Mouse (Mus musculus) liver, embryonic 13.5 days (tissue): ENCODE data around the gene Epyc. TPM values are rescaled to one million over a fixed set of nuclear protein-coding genes. Genes with fewer than 3 reads are reported as not detected.

ENCODE experiments used
- ATAC-seq: fragments of 200-750 bp; cut with Nextera tagmentation; 2 replicates; pipeline ENCODE4 v1.8.0; 2017; ENCODE audit warnings: low read depth, mild to moderate bottlenecking, moderate number of reproducible peaks, moderate library complexity
- DNase-seq: peaks from one replicate; pipeline ENCODE4 v3.0.0; 2022
- H3K27ac ChIP-seq: fragments of 300-500 bp; sonication (generic); 2 replicates; pipeline ENCODE4 v1.5.1; 2015; ENCODE audit warnings: moderate library complexity, mild to moderate bottlenecking, inconsistent platforms
- H3K27me3 ChIP-seq: fragments of 300-500 bp; sonication (generic); 2 replicates; pipeline ENCODE4 v1.6.1; 2015; ENCODE audit warnings: mild to moderate bottlenecking, inconsistent platforms
- H3K36me3 ChIP-seq: fragments of 300-500 bp; sonication (generic); 2 replicates; pipeline ENCODE4 v1.6.1; 2015; ENCODE audit warnings: mild to moderate bottlenecking, inconsistent platforms
- H3K4me1 ChIP-seq: fragments of 300-500 bp; sonication (generic); replicated peaks from 2 replicates; pipeline ENCODE4 v1.6.1; 2015; ENCODE audit warnings: inconsistent platforms
- H3K4me2 ChIP-seq: fragments of 300-500 bp; sonication (generic); 2 replicates; pipeline ENCODE4 v1.6.1; 2015; ENCODE audit warnings: inconsistent platforms, mild to moderate bottlenecking, moderate library complexity
- H3K4me3 ChIP-seq: fragments of 300-500 bp; sonication (generic); replicated peaks from 2 replicates; pipeline ENCODE4 v1.5.1; 2015; ENCODE audit warnings: mild to moderate bottlenecking, inconsistent platforms
- H3K9ac ChIP-seq: fragments of 300-500 bp; sonication (generic); 2 replicates; pipeline ENCODE4 v1.6.1; 2015; ENCODE audit warnings: mild to moderate bottlenecking, inconsistent platforms
- H3K9me3 ChIP-seq: fragments of 300-500 bp; sonication (generic); replicated peaks from 2 replicates; pipeline ENCODE4 v1.6.1; 2016; ENCODE audit warnings: inconsistent platforms
- WGBS: fragments of 180-500 bp; shearing (Covaris S2); methylation state at CpG from one replicate; pipeline ENCODE4 v1.1.7; 2015; ENCODE audit not compliant: insufficient replicate concordance; 5-methylcytosine and 5-hydroxymethylcytosine counted together
- polyA plus RNA-seq: library from polyadenylated mRNA; unstranded; fragments of >200 nt; fragmentation: Nextera tagmentation; extraction: Ambion mirVana; gene quantifications from 2 replicates; pipeline ENCODE4 v1.2.1, GENCODE M21; 2015

Epyc gene
- polyA plus RNA-seq, 1 experiment from 2014 or later, result not detected

GRCm38 (mm10) chr10:97659489-97659888 lies 15.6 kb downstream of the Epyc start:
- ATAC-seq, result no peak
- Histone ChIP-seq H3K4me1 (no peaks in the 10 kb centered on the region), H3K36me3 (no peaks in the 10 kb centered on the region), H3K4me2 (no peak overlapping the region), H3K4me3 (no peak overlapping the region), H3K27ac (no peak overlapping the region), H3K27me3 (no peaks in the 10 kb centered on the region), H3K9me3 (no peaks in the 10 kb centered on the region), H3K9ac (no peak overlapping the region)
- WGBS, result 55% methylated on average over 1 of the region's 1 CpGs
- no peak for DNase-seq

- no peaks in the 10 kb centered on the region for H3K9me3 ChIP-seq
- no peak overlapping the region for H3K4me2 ChIP-seq
- no peak overlapping the region for H3K4me3 ChIP-seq
- DNase-seq (no peak), ATAC-seq (no peak)
- H3K9ac ChIP-seq, result no peak overlapping the region
- WGBS, result 50% methylated on average over 4 of the region's 4 CpGs
- H3K4me1 ChIP-seq, result no peaks in the 10 kb centered on the region
- no peaks in the 10 kb centered on the region for H3K36me3 ChIP-seq
- no peaks in the 10 kb centered on the region for H3K27me3 ChIP-seq
- H3K27ac ChIP-seq, result no peak overlapping the region
Observed at GRCm38 (mm10) chr10:97668656-97669055, 24.8 kb downstream of the Epyc start.

GRCm38 (mm10) chr10:97670202-97670601 lies 26.3 kb downstream of the Epyc start:
- Histone ChIP-seq H3K27ac (no peak overlapping the region), H3K4me2 (no peak overlapping the region), H3K36me3 (no peaks in the 10 kb centered on the region), H3K27me3 (no peaks in the 10 kb centered on the region), H3K9ac (no peak overlapping the region), H3K4me3 (no peak overlapping the region), H3K9me3 (no peaks in the 10 kb centered on the region), H3K4me1 (no peaks in the 10 kb centered on the region)
- WGBS, result 53% methylated on average over 4 of the region's 4 CpGs
- no peak for ATAC-seq
- no peak for DNase-seq

GRCm38 (mm10) chr10:97673239-97673638 lies 29.4 kb downstream of the Epyc start:
- DNase-seq (no peak), ATAC-seq (no peak)
- Histone ChIP-seq H3K9ac (no peak overlapping the region), H3K4me2 (no peak overlapping the region), H3K27ac (no peak overlapping the region), H3K4me3 (no peak overlapping the region), H3K4me1 (no peaks in the 10 kb centered on the region), H3K27me3 (no peaks in the 10 kb centered on the region), H3K9me3 (no peaks in the 10 kb centered on the region), H3K36me3 (no peaks in the 10 kb centered on the region)
- 33% methylated on average over 2 of the region's 2 CpGs for WGBS

- H3K9ac ChIP-seq, result no peak overlapping the region
- H3K4me2 ChIP-seq, result no peak overlapping the region
- H3K4me3 ChIP-seq, result no peak overlapping the region
- ATAC-seq, result no peak
- H3K4me1 ChIP-seq, result no peaks in the 10 kb centered on the region
- no peaks in the 10 kb centered on the region for H3K36me3 ChIP-seq
- H3K27me3 ChIP-seq, result no peaks in the 10 kb centered on the region
- no peaks in the 10 kb centered on the region for H3K9me3 ChIP-seq
- no peak for DNase-seq
- no peak overlapping the region for H3K27ac ChIP-seq
Observed at GRCm38 (mm10) chr10:97682981-97683380, 39.1 kb downstream of the Epyc start.

GRCm38 (mm10) chr10:97687198-97687597 lies 43.3 kb downstream of the Epyc start:
- no peak overlapping the region for H3K4me2 ChIP-seq
- H3K4me3 ChIP-seq, result no peak overlapping the region
- DNase-seq (no peak), ATAC-seq (no peak)
- H3K9me3 ChIP-seq, result no peaks in the 10 kb centered on the region
- H3K4me1 ChIP-seq, result no peaks in the 10 kb centered on the region
- H3K9ac ChIP-seq, result no peak overlapping the region
- no peaks in the 10 kb centered on the region for H3K36me3 ChIP-seq
- WGBS, result 72% methylated on average over 1 of the region's 1 CpGs
- no peak overlapping the region for H3K27ac ChIP-seq
- H3K27me3 ChIP-seq, result no peaks in the 10 kb centered on the region

GRCm38 (mm10) chr10:97689425-97689824 lies 45.6 kb downstream of the Epyc start:
- WGBS, result 60% methylated on average over 3 of the region's 3 CpGs
- H3K4me2 ChIP-seq, result no peak overlapping the region
- H3K36me3 ChIP-seq, result no peaks in the 10 kb centered on the region
- H3K9ac ChIP-seq, result no peak overlapping the region
- H3K27me3 ChIP-seq, result no peaks in the 10 kb centered on the region
- no peak for DNase-seq
- H3K27ac ChIP-seq, result no peak overlapping the region
- ATAC-seq, result no peak
- H3K4me1 ChIP-seq, result no peaks in the 10 kb centered on the region
- peaks cover 6% of the 10 kb centered on the region; the same call in 1 of the 2 replicates for H3K9me3 ChIP-seq
- H3K4me3 ChIP-seq, result no peak overlapping the region

- ATAC-seq (no peak), DNase-seq (no peak)
- no peak within 1 kb of the TSS for H3K27ac ChIP-seq
- H3K4me2 ChIP-seq, result no peak within 1 kb of the TSS
- H3K9ac ChIP-seq, result no peak within 1 kb of the TSS
- 52% methylated on average over 20 of the region's 20 CpGs for WGBS
- H3K36me3 ChIP-seq, result no peaks in the 10 kb centered on the region
- H3K4me3 ChIP-seq, result no peak within 1 kb of the TSS
- H3K9me3 ChIP-seq, result peaks cover 6% of the 10 kb centered on the region; the same call in 1 of the 2 replicates
- no peaks in the 10 kb centered on the region for H3K27me3 ChIP-seq
- H3K4me1 ChIP-seq, result no peaks in the 10 kb centered on the region
Observed at GRCm38 (mm10) chr10:97692913-97693312, 49.0 kb downstream of the Epyc start, which contains the start of gene Ccer1. Gene Ccer1 (plus strand): TSS chr10:97693059.

GRCm38 (mm10) chr10:97693398-97694135 lies 49.7 kb downstream of the Epyc start:
- Histone ChIP-seq H3K27ac (no peak overlapping the region), H3K4me2 (no peak overlapping the region), H3K9ac (no peak overlapping the region), H3K27me3 (no peaks in the 10 kb centered on the region), H3K9me3 (peaks cover 6% of the 10 kb centered on the region; the same call in 1 of the 2 replicates), H3K4me3 (no peak overlapping the region), H3K36me3 (no peaks in the 10 kb centered on the region), H3K4me1 (no peaks in the 10 kb centered on the region)
- DNase-seq (no peak), ATAC-seq (no peak)
- WGBS, result 77% methylated on average over 37 of the region's 37 CpGs

GRCm38 (mm10) chr10:97702321-97702720 lies 58.5 kb downstream of the Epyc start:
- no peak overlapping the region for H3K9ac ChIP-seq
- no peak for ATAC-seq
- H3K4me3 ChIP-seq, result no peak overlapping the region
- H3K4me2 ChIP-seq, result no peak overlapping the region
- H3K27ac ChIP-seq, result no peak overlapping the region
- no peaks in the 10 kb centered on the region for H3K4me1 ChIP-seq
- no peak for DNase-seq
- no peaks in the 10 kb centered on the region for H3K27me3 ChIP-seq
- H3K9me3 ChIP-seq, result no peaks in the 10 kb centered on the region
- no peaks in the 10 kb centered on the region for H3K36me3 ChIP-seq

- no peak overlapping the region for H3K4me2 ChIP-seq
- no peak for DNase-seq
- H3K36me3 ChIP-seq, result no peaks in the 10 kb centered on the region
- H3K27ac ChIP-seq, result no peak overlapping the region
- no peaks in the 10 kb centered on the region for H3K9me3 ChIP-seq
- ATAC-seq, result no peak
- no peaks in the 10 kb centered on the region for H3K27me3 ChIP-seq
- WGBS, result 34% methylated on average over 1 of the region's 1 CpGs
- no peak overlapping the region for H3K4me3 ChIP-seq
- no peaks in the 10 kb centered on the region for H3K4me1 ChIP-seq
- no peak overlapping the region for H3K9ac ChIP-seq
Observed at GRCm38 (mm10) chr10:97704562-97704961, 60.7 kb downstream of the Epyc start.

GRCm38 (mm10) chr10:97712687-97713086 lies 68.8 kb downstream of the Epyc start:
- DNase-seq (no peak), ATAC-seq (no peak)
- 3% methylated on average over 5 of the region's 5 CpGs for WGBS

More at GRCm38 (mm10) chr10:97712687-97713086, 68.8 kb downstream of the Epyc start:
- Histone ChIP-seq H3K4me3 (no peak overlapping the region), H3K4me2 (no peak overlapping the region), H3K4me1 (no peaks in the 10 kb centered on the region), H3K36me3 (no peaks in the 10 kb centered on the region), H3K27ac (no peak overlapping the region), H3K9me3 (no peaks in the 10 kb centered on the region), H3K9ac (no peak overlapping the region), H3K27me3 (no peaks in the 10 kb centered on the region)
